Mouse (Mus musculus): Measurements from ENCODE around the gene Ttll5. TPM values are rescaled to one million over a fixed set of nuclear protein-coding genes. Genes with fewer than 3 reads are reported as not detected.

Gene Ttll5
- total RNA-seq, 2 experiments from 2014 or later, result 3.8 to 12.1 TPM

- no peak for ATAC-seq (replicated peaks; ENCODE audit: low FRiP score, poor library complexity, severe bottlenecking)
These were observed 254.2 kb downstream of the Ttll5 start, which contains the start of gene Tgfb3 for GRCm38 (mm10) chr12:86078553-86079201. Gene Tgfb3 (minus strand): TSS chr12:86079041.

- ATAC-seq (replicated peaks; ENCODE audit: low FRiP score, poor library complexity, severe bottlenecking), result no peak
These were observed 254.8 kb downstream of the Ttll5 start for GRCm38 (mm10) chr12:86079202-86079667.

- ATAC-seq (replicated peaks; ENCODE audit: low FRiP score, poor library complexity, severe bottlenecking), result no peak
These were observed 258.1 kb downstream of the Ttll5 start, which contains the start of gene Ift43 for GRCm38 (mm10) chr12:86082481-86083012. Gene Ift43 (plus strand): TSS chr12:86082541.

GRCm38 (mm10) chr12:86085873-86086272 is 261.4 kb downstream of the Ttll5 start:
- no peak for ATAC-seq (replicated peaks; ENCODE audit: low FRiP score, poor library complexity, severe bottlenecking)

GRCm38 (mm10) chr12:86086550-86086949 is 262.1 kb downstream of the Ttll5 start:
- no peak for ATAC-seq (replicated peaks; ENCODE audit: low FRiP score, poor library complexity, severe bottlenecking)

GRCm38 (mm10) chr12:86088042-86088441 is 263.6 kb downstream of the Ttll5 start:
- ATAC-seq (replicated peaks; ENCODE audit: low FRiP score, poor library complexity, severe bottlenecking), result no peak

- ATAC-seq (replicated peaks; ENCODE audit: low FRiP score, poor library complexity, severe bottlenecking), result no peak
These were observed 266.3 kb downstream of the Ttll5 start for GRCm38 (mm10) chr12:86090764-86091163.

GRCm38 (mm10) chr12:86091601-86092132 is 267.2 kb downstream of the Ttll5 start:
- ATAC-seq (replicated peaks; ENCODE audit: low FRiP score, poor library complexity, severe bottlenecking), result no peak

- no peak for ATAC-seq (replicated peaks; ENCODE audit: low FRiP score, poor library complexity, severe bottlenecking)
These were observed 269.6 kb downstream of the Ttll5 start for GRCm38 (mm10) chr12:86094075-86094474.

- no peak for ATAC-seq (replicated peaks; ENCODE audit: low FRiP score, poor library complexity, severe bottlenecking)
These were observed 271.3 kb downstream of the Ttll5 start for GRCm38 (mm10) chr12:86095806-86096205.

GRCm38 (mm10) chr12:86097781-86098180 is 273.3 kb downstream of the Ttll5 start:
- no peak for ATAC-seq (replicated peaks; ENCODE audit: low FRiP score, poor library complexity, severe bottlenecking)

GRCm38 (mm10) chr12:86100711-86101110 is 276.3 kb downstream of the Ttll5 start:
- ATAC-seq (replicated peaks; ENCODE audit: low FRiP score, poor library complexity, severe bottlenecking), result no peak

- ATAC-seq (replicated peaks; ENCODE audit: low FRiP score, poor library complexity, severe bottlenecking), result no peak
These were observed 278.2 kb downstream of the Ttll5 start for GRCm38 (mm10) chr12:86102686-86103085.

- no peak for ATAC-seq (replicated peaks; ENCODE audit: low FRiP score, poor library complexity, severe bottlenecking)
These were observed 278.9 kb downstream of the Ttll5 start for GRCm38 (mm10) chr12:86103391-86103790.

GRCm38 (mm10) chr12:86103852-86104251 is 279.4 kb downstream of the Ttll5 start:
- ATAC-seq (replicated peaks; ENCODE audit: low FRiP score, poor library complexity, severe bottlenecking), result no peak

GRCm38 (mm10) chr12:86104297-86104696 is 279.8 kb downstream of the Ttll5 start:
- no peak for ATAC-seq (replicated peaks; ENCODE audit: low FRiP score, poor library complexity, severe bottlenecking)

GRCm38 (mm10) chr12:86105546-86105945 is 281.1 kb downstream of the Ttll5 start:
- ATAC-seq (replicated peaks; ENCODE audit: low FRiP score, poor library complexity, severe bottlenecking), result no peak

GRCm38 (mm10) chr12:86106086-86106485 is 281.6 kb downstream of the Ttll5 start:
- ATAC-seq (replicated peaks; ENCODE audit: low FRiP score, poor library complexity, severe bottlenecking), result no peak

- no peak for ATAC-seq (replicated peaks; ENCODE audit: low FRiP score, poor library complexity, severe bottlenecking)
These were observed 283.2 kb downstream of the Ttll5 start for GRCm38 (mm10) chr12:86107645-86108044.

GRCm38 (mm10) chr12:86109531-86109930 is 285.1 kb downstream of the Ttll5 start:
- no peak for ATAC-seq (replicated peaks; ENCODE audit: low FRiP score, poor library complexity, severe bottlenecking)

GRCm38 (mm10) chr12:86110637-86111036 is 286.2 kb downstream of the Ttll5 start:
- ATAC-seq (replicated peaks; ENCODE audit: low FRiP score, poor library complexity, severe bottlenecking), result no peak

Data from erythroblast, adult 5-6 weeks (primary cell).